Mouse (Mus musculus): ENCODE measurements around the gene Pxn.
A peak's percentile ranks its signal among the peaks of the same experiment; 100 is the strongest.
"Not testable (repeated sequence)": the region's sequence is repeated elsewhere in the genome, so short reads cannot be mapped to it uniquely, and the experiment has no call there.

Pxn gene

DNA sequence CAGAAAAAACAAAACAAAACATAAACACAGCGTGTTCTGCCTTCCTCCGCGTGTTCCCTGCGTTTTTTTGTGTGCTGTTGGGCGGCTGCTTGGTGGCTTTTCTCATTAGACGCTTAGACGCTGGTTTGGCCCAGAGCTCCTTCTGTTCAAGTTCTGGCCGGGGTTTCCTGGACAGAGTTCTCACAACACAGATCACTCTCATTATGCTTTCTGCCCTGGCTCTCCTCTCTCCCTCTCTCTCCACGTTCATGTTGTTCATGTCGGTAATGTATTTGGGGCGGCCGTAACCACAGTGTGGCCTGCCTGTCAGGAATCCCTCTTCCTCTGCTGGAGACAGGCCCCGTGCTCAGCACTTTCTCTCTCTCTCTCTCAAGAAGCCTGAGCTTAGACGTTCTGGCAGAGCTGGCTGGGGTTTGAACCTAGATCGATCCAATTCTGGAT, 2.9 kb downstream of the Pxn start:
- DNase-seq (ENCODE audit: extremely low spot score): no peak

DNA sequence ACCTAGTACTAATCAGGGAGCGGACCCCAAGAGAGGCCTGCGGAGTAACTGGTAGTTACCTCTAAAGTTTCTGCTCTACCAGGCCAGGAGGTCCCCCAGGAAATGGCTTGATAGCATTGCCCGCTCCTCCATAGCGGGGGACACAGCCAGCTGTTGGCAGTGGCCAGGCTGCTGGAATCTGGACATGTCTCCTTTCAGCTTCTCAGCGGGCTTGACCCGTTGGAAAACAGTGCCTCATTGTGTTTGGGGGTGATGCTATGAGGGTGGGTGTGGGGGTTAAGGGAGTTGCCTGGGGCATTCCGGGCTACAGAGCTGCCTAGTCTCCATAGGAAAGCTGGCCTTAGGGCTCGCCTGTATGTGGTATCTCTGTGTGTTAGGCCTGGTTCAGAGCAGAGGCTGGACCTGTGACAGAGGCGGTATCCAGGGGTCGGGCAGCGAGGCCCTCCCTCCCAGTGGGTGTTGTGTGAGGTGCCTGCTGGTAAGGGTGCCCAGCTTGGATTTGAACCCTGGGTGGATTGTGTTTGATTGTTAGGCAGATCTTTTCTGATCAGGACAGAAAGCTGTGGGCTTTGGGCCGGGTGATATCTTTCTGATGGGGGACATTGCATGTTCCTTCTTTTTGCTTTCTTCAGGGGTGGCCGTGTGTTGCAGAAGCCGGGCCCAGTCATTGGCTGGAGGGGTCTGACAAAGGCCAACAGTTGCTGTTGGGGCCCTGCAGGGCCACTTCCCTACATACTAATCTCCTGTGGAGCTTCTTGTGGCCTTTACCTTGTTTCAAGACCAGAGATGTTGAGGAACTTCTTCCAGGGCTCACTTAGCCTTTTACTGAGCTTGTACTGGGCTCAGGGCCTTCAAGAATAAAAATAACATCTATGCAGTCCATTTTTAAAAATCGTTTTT, 3.6 kb downstream of the Pxn start:
- DNase-seq (ENCODE audit: extremely low spot score): no peak

GRCm38 (mm10) chr5:115512375-115512774, 5.9 kb downstream of the Pxn start:
- DNase-seq (ENCODE audit: extremely low spot score): no peak

DNA sequence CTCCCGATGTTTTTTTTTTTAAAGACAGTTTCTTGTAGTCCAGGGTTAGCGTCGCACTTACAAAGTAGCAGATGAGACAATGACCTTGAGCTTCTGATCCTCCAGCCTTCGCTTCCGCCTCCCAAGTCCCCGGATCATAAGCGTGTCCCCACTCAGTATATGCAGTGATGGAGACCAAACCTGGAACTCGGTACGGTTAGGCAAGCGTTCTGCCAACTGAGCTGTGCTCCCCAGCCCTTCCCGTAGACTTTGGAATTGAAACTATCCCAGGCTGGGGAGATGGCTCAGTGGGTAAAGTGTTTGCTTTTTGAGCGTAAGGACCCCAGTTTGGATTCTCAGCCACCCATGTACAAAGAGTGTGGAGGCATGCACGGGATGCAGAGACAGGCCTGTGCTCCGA, 6.8 kb downstream of the Pxn start:
- no peak for DNase-seq (ENCODE audit: extremely low spot score)

DNA sequence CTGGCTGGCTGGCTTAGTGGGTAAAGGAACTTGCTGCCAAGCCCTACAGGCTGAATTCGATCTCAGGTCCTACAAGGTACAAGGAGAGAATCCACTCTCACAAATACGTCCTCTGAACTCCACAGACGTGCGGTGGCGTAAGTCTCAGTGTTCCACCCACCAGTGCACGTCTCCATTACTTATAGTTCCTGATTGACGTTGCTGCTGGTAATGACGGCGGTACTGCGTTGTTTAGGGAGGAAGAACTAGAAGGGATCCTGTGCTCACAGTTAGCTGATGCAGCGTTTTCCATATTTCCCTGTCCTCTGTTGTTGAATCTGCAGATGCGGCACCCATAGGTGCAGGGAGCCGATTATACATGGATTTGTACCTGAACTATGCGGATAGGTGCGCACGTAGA, 7.2 kb downstream of the Pxn start:
- DNase-seq (ENCODE audit: extremely low spot score): no peak

DNA sequence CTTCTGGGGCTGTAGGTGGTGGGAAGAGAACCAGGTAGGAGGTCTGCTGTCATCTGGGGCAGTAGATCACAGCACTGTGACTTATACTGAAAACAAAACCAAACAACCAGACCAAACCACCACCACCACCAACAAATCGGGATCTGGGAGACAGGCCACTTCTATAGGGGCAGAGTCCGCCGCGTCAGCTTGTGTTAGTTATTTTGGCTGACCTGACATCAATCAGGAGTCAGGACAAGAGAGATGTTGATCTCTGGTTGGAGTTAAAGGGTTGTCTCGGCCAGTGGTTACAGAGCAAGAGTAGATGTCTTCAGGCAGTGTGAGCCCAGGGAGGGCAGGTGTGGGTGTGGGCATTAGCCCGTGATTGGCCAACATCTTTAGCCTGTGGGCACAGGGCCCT, 7.9 kb downstream of the Pxn start:
- no peak for DNase-seq (ENCODE audit: extremely low spot score)

DNA sequence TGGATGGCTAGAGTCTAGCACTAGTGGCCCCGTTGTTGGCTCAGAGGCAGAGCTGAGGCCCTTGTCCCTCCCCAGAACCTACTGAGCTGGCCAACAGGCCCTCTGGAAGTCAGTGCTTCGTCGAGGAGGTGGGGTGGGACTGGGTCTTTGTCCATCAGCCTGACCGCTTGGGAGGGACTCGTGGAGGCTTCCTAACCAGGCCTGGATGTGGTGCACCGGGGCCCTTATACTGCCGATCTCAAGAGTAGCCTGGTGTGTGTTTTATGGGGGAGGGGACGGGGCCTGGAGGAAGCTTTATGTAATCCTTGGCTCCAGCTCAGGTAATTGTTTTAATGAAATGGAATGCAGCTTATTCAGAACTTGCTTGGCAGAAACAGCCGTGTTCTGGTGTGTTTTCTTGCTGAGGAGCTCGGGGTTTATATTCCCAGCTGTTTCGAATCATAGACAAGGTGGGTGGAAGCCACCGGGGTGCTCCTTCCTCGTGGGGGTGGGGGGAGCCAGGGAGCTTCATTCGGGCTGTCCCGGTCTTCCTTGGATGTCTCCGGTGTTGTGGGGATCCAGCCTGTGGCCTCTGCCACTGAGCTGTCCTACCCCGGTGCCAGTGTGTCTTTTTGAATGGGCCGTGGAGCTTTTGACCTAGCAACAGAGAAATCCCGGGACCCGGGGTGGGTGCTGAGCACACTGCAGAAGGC, 8.6 kb downstream of the Pxn start:
- no peak for DNase-seq (ENCODE audit: extremely low spot score)

- DNase-seq (ENCODE audit: extremely low spot score): no peak
These were observed 9.8 kb downstream of the Pxn start for GRCm38 (mm10) chr5:115516081-115516907.

GRCm38 (mm10) chr5:115516908-115517307, 10.4 kb downstream of the Pxn start:
- DNase-seq (ENCODE audit: extremely low spot score): no peak

- no peak for DNase-seq (ENCODE audit: extremely low spot score)
These were observed 11.0 kb downstream of the Pxn start for GRCm38 (mm10) chr5:115517501-115517900.

DNA sequence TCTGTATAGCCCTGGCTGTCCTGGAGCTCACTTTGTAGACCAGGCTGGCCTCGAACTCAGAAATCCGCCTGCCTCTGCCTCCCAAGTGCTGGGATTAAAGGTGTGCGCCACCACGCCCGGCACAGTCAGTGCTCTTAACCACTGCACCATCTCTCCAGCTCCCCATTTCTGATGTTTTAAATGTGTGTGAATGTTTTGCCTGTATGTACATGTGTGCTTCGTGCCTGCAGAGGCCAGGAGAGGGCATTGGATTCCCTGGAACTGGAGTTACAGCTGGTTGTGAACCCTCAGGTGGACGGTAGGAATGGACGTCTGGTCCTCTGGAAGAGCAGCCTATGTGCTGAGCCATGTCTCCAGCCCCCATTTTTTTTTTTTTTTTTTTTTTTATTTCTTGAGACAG, 11.7 kb downstream of the Pxn start:
- not testable (repeated sequence) for DNase-seq (ENCODE audit: extremely low spot score)

- DNase-seq (ENCODE audit: extremely low spot score): no peak
These were observed 13.9 kb downstream of the Pxn start for GRCm38 (mm10) chr5:115520325-115520869.

GRCm38 (mm10) chr5:115521553-115522461, 15.3 kb downstream of the Pxn start:
- no peak for DNase-seq (ENCODE audit: extremely low spot score)

- no peak for DNase-seq (ENCODE audit: extremely low spot score)
These were observed 16.1 kb downstream of the Pxn start for GRCm38 (mm10) chr5:115522531-115522930.

DNA sequence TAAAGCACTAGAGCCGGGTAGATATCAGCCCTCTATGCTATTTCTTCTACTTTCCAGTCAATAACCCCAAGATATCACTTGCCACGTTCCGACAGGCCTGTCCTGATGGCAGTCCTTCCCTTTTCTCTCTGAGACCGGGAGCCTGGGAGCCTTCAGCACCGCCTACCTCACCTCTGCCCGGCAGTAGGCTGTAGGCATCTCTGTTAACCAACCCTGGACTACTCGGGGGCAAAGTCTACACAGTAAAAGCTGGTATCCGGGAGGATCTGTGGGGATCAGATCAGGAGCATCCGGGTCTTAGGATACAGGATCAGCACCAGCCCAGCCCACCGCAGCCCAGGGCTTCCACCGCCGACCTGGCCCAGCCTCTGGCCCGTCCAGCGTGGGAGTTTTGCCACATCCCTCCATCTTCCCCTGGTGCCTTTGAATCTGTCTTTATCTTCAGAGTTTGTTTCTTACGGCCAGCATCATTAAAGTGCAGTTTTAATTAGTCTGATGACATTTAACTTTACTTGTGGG, 16.6 kb downstream of the Pxn start:
- DNase-seq (ENCODE audit: extremely low spot score): no peak

DNA sequence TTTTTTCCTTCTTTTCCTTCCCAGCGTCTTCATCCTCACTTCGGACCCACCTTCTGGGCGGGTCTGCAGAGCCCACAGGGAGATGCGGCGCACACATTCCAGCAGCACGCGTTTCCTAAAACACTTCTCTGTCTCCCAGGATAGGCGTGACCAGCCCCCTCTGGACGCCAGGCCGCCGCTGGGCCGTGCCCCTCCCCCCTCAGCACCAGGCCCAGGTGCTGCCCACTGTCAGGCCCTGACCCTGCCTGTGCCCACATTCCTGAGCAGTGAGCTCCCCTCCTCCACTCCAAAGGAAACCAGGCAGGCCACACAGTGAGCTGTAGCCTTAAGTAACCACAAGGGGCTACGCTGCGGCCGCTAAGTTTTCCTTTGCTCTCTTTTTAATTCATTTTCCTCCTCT, 17.5 kb downstream of the Pxn start:
- DNase-seq (ENCODE audit: extremely low spot score): peak; percentile 76

DNA sequence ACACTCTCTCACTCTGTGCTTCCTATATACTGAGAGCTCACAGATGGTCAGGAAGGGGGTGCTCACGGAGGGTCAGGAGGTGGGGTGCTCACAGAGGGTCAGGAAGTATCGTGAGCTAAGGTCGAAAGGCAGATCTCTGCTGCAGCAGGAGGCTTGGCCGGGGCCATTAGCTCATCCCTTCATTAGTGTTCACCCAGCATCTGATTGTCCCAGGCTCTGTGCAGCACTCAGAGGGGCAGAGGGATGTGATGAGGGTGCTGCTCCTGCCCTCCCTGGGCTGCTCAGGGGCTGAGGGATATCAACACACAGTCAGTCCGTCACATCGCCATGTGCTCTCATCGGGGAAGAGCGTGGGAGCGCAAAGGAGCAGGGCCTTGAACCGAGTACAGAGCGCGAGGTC, 18.0 kb downstream of the Pxn start:
- no peak for DNase-seq (ENCODE audit: extremely low spot score)

DNA sequence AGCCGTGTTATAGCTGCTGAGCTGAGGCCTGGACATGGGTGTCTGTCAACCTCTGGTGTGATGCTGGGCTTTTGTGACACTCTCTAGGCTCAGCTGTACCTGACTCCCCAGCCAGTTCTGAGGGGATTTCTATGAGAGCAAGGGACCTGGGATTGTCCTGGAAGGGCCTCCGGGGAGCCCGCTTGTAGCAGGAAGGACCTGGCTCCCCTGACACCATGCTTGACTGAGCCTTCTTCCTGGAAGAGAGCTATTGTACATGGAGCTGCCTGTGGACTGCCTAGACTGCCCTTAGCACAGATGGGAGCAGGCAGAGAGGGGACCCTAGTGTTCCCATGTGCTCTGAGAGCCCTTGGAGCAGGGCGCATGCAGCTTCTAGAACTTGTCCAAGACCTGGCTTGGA, 18.9 kb downstream of the Pxn start:
- no peak for DNase-seq (ENCODE audit: extremely low spot score)

DNA sequence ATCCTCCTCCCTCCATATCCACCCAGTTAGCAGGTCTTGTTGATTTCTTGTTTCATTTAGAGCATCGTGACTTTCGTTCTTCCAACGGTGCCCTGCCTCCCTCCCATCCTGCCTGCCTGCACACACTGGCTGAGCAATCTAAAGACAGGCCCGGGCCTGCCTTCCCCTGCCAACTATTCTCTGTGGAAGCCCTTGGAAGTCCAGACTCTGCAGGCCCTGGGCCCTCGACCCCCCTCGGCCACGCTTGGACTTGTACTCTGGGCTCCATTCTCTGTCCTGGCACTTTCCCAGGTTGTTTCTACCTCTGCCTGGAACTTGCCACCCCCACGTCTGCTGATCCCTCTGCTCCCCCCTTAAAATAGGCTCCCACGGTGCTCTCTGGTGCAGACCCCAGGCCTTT, 19.5 kb downstream of the Pxn start:
- DNase-seq (ENCODE audit: extremely low spot score): no peak

GRCm38 (mm10) chr5:115526456-115527202, 20.2 kb downstream of the Pxn start:
- DNase-seq (ENCODE audit: extremely low spot score): no peak
